Mouse (Mus musculus) adrenal gland, adult 10 weeks (tissue): ENCODE data around the gene Sval3. TPM values are rescaled to one million over a fixed set of nuclear protein-coding genes. Genes with fewer than 3 reads are reported as not detected.

Experiments
- polyA plus RNA-seq: library from polyadenylated mRNA; stranded (reverse); fragments of 350-450 nt; fragmentation: Illumina TruSeq; extraction: RNeasy Lipid Tissue Mini Kit (QIAGEN cat#74804); gene quantifications from one replicate; pipeline ENCODE4 v1.2.3, GENCODE M21; 2014; ENCODE audit warnings: low read depth, low replicate concordance

Sval3 gene
- not detected for polyA plus RNA-seq

DNA sequence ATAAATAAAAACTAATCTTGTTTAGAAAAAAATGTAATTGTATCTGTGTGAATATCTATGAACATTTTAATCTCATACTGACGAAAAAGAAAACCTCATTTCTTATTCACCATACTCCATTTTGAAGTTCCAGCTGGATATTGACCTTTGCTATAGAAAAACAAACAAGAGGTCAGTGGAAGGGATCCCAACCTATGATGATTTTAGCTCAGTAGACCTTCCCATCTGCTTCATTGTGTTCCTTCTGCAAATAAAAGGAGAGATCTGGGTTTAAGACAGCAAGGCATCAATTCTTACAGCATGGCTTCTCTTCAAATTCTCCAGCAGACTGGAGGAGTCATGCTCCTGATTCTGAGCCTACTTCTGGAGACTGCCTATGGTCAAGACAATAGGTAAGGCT is at the start of gene Sval3:
Gene Sval3, plus strand, starts transcription at position 301 of the 400 bp plus-strand sequence.

DNA sequence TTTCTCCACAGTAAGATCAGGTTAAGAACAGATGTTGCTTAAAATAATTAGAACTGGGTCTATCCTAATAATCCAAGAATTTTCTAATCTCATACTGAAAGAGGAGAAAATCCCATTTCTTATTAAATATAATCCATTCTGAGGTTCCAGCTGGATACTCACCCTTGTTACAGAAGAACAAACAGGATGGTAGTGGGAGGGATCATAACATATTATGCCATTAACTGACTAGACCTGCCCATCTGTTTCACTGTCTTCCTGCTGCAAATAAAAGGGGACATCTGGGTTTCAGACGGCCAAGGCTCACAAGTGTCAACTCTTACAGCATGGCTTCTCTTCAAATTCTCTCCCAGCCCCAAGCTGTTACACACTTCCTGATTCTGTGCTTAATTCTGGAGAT is 16.6 kb upstream of the Sval3 start, which contains the start of gene Sval1:
Gene Sval1, plus strand, starts transcription at position 301 of the 400 bp plus-strand sequence.

Other genes starting within 250 kb of the Sval3 start
- gene Olfr459, start 193.0 kb upstream of the Sval3 start, polyA plus RNA-seq: not detected
- not detected for gene Pip, start 120.6 kb upstream of the Sval3 start, polyA plus RNA-seq
- gene Sval2, start 115.2 kb upstream of the Sval3 start, polyA plus RNA-seq: not detected
- gene Sval1, start 16.5 kb upstream of the Sval3 start, polyA plus RNA-seq: not detected
- gene Sva, start 70.3 kb downstream of the Sval3 start, polyA plus RNA-seq: not detected
- gene Tas2r139, start 172.8 kb downstream of the Sval3 start, polyA plus RNA-seq: not detected
- not detected for gene Tas2r144, start 247.2 kb downstream of the Sval3 start, polyA plus RNA-seq